Mouse (Mus musculus): ENCODE data around the gene Nfkbiz. TPM values are rescaled to one million over a fixed set of nuclear protein-coding genes. Genes with fewer than 3 reads are reported as not detected.

The Nfkbiz gene
- total RNA-seq, 2 experiments from 2014 or later, result 0.75 to 1.3 TPM

DNA sequence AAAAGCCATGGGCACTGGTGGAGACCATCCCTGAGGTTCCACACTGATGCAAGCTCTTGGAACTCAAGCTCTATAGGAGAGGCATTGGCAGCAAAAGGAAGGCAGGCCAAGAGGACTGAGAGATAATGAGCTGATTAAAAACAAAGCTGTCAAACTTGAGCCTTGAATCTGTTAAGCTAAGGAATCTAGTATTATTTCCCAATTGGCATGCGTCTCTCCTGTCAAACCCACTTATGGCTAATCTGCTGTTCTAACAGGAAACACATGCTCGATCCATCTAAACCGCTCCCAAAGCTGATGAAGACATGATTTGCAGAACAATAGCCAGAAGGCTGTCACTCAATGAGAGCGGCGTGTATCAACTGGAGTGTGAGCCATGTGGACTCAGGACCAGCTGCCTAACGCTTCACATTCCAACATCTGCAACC lies 31.2 kb downstream of the Nfkbiz start:
- DNase-seq (ENCODE audit: low spot score), result no peak

- DNase-seq (ENCODE audit: low spot score), result no peak
Observed at GRCm38 (mm10) chr16:55804799-55805198, 33.9 kb downstream of the Nfkbiz start.

GRCm38 (mm10) chr16:55801629-55802028 lies 37.1 kb downstream of the Nfkbiz start:
- DNase-seq (ENCODE audit: low spot score), result no peak

DNA sequence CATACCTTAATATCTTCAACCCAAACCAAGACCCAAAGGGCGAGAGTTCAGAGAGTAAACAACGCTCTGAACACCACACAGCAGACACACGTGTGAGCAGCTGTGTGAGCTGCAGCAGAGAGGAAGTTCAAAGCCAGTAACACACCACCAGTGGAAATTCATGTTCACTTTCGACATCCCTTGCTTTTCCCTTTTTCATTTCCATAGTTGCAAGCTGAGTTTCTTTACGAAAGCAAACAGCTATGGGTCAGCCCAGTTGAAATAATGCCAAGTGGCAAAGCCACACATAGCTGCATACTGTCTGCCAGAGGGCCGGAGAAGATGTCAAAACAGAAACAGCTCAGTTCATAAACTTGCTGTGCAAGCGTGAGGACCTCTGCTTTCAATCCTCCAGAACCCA lies 39.9 kb downstream of the Nfkbiz start:
- DNase-seq (ENCODE audit: low spot score), result no peak

GRCm38 (mm10) chr16:55790326-55790725 lies 48.4 kb downstream of the Nfkbiz start:
- no peak for DNase-seq (ENCODE audit: low spot score)

DNA sequence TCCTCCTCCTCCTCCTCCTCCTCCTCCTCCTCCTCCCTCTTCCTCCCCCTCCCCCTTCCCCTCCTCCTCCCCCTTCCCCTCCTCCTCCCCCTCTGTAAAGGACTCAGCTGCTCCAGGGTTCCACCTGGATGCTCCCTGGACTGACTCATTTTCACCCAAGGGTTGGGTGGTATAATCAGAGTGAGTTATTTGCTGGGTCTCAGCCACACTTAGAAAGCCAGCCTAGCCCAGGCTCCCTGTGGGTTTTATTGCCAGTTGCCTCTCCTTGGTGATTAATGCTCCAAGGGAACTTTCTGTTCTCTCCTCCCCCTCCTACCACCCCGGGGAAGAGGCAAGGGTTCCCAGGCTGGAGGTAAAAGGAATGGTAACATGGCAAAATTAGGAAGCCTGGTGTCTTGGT lies 49.4 kb downstream of the Nfkbiz start:
- DNase-seq (ENCODE audit: low spot score), result no peak

DNA sequence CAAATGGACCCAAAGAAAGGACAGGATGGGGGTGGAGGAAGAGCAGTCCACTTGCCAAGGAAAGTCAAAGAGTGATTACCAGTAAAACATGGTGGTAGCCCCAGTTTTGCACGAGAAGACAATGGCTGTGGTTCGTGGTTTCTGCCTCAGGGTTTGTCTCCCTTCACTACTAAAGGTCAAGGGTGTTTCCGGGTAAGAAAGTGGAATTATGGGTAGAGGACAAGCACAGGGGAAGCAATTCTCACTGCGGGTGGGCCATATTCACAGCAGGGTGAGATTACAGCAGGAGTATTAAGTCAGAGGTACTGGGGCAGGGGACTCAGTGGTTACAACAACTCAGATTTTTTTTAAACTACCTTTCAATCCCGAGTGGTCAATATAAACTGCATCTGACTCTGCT lies 50.0 kb downstream of the Nfkbiz start:
- no peak for DNase-seq (ENCODE audit: low spot score)

GRCm38 (mm10) chr16:55787385-55788072 lies 51.2 kb downstream of the Nfkbiz start:
- no peak for DNase-seq (ENCODE audit: low spot score)

DNA sequence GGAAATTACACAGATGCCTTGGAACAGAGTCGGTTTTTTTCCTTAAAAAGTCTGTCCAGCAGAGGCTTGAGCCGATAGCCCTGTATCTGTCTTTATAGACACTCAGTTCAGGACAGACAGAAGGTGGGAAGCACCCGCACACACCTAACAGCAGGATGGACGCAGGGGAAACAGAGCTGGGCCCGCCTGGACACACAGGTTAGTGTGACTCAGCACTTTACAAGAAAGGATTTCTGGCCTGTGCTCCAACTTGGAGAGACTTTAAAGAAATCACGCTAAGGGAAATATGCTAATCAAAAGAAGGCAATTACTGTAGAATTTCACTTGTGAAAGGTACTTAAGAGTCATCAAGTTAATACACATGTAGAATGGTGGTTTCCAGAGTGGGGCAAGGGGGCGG lies 54.3 kb downstream of the Nfkbiz start:
- DNase-seq (ENCODE audit: low spot score), result no peak

GRCm38 (mm10) chr16:55783923-55784322 lies 54.8 kb downstream of the Nfkbiz start:
- no peak for DNase-seq (ENCODE audit: low spot score)

DNA sequence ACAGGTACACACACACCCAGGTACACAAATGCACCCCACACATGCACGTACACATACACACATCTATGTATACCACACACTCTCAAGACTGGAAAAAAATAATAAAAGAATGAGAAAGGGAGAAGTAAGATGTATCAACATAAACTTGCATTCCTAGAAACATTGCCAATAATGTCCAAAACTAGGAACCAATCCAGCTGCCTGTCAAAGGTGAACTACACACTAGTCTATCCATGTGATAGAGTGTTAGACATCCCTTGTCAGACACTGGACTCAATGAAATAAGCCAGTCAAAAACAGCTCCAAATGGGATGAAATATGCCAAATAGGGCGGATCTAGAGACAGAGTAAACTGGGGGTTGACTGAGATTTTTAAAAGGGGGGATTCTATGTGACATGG lies 55.8 kb downstream of the Nfkbiz start:
- DNase-seq (ENCODE audit: low spot score), result no peak

DNA sequence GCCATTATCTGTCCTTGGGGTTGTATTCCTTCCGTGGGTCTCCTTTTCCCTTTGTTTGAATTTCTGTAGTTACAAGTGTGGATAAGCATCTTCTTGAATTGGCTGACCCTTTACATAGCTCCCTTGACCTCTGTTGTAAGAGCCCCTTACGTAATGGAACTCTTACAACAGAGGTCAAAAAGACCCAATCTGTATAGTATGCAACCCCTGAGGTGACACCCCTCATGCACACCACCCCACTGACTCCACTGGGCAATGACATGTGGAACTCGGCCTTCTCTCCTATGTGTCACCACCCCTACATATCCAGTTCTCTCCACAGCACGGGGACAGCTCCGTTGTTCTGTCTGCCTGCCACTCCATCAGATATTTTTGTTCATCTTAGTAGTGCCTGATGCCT lies 56.9 kb downstream of the Nfkbiz start:
- no peak for DNase-seq (ENCODE audit: low spot score)

GRCm38 (mm10) chr16:55780958-55781558 lies 57.6 kb downstream of the Nfkbiz start:
- DNase-seq (ENCODE audit: low spot score), result no peak

DNA sequence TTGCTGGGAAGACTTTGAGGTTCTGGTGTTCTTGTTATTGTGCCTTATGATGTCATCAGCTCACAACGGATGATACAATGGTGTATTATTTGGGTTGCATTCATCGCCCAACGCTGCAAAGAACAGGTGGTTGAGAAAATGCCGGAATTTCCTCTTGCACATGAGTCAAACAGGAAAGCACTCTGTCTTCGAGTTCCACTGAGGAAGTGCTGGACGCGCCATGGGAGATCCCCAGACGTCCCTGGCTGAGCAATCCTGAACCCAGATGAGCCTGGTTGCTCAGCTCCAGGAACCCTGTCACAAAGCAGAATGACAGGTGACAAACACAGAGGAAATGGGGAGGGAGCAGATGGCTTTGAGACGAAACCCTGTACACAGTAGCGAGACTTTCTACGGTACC lies 62.4 kb downstream of the Nfkbiz start:
- no peak for DNase-seq (ENCODE audit: low spot score)

DNA sequence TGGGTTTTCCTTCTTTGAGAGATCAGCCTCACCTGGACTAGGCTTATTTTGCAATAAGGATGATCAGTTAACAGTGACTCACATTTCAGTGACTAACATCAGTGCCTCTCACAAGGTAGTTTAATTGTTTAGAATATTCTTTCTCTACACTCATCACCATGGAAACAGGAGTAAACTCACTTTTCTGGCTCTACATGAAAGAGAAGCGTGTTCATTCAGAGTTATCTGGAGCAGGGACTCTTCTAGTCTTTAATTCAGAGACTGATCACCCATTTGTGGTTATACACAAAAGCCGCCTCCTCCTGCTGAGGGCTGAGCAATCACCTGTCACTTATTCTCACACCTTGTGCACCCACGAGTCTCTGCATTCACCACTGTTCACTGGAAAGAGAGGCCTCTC lies 68.5 kb downstream of the Nfkbiz start:
- no peak for DNase-seq (ENCODE audit: low spot score)

Other genes with a start within 250 kb of the Nfkbiz start
- gene Nxpe3, start 56.4 kb upstream of the Nfkbiz start, total RNA-seq (2021), result under 1 TPM; 0.25 to 0.38 TPM
- 1 to 10 TPM; 5.9 to 6.4 TPM for gene Cep97, start 96.0 kb upstream of the Nfkbiz start, total RNA-seq (2021)
- gene Rpl24, start 127.4 kb upstream of the Nfkbiz start, total RNA-seq (2021), result 100 to 1,000 TPM; 638 to 646 TPM
- gene Zbtb11, start 135.0 kb upstream of the Nfkbiz start, total RNA-seq (2021), result 10 to 100 TPM; 10.1 to 12.9 TPM
- 10 to 100 TPM; 56.6 to 57.2 TPM for gene Pcnp, start 190.8 kb upstream of the Nfkbiz start, total RNA-seq (2021)
- 1 to 10 TPM; 8.3 to 9.6 TPM for gene Trmt10c, start 198.9 kb upstream of the Nfkbiz start, total RNA-seq (2021)
- gene Senp7, start 209.4 kb upstream of the Nfkbiz start, total RNA-seq (2021), result 10 to 100 TPM in 1 of 2 experiments, 1 to 10 TPM in 1; 7.2 to 10.0 TPM